Mouse (Mus musculus) ES-E14 (cell line): ENCODE data around the gene Ankrd17.

ENCODE experiments used
- HCFC1 ChIP-seq: IDR thresholded peaks from 2 replicates; pipeline ENCODE4 v1.6.1; 2012; ENCODE audit warnings: low read length, inconsistent platforms, borderline replicate concordance; ENCODE audit not compliant: insufficient read depth
- ZC3H11A ChIP-seq: IDR thresholded peaks from 2 replicates; pipeline ENCODE4 v1.6.1; 2012; ENCODE audit warnings: low read depth, mild to moderate bottlenecking, inconsistent platforms, low read length, borderline replicate concordance

DNA sequence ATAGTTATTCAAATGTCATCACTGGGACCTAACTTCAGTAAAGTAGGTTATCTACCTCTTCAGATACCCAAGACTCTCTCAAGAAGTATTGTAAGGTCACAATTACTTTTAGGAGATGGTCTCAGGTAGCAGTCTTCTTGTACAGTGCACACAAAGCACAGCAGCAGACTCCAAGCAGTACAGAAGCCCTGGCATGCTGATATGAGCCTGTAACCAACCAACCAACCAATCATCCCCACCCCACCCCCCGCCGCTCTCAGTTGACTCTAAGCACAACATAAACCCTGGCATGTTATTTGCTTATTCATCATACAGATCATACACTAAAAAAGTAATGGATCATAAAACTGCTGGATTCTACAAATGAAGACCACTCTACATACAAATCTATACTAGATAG lies 33.9 kb downstream of the Ankrd17 start:
- no peak for TF ChIP-seq ZC3H11A
- no peak for TF ChIP-seq HCFC1
